Mouse (Mus musculus): ENCODE results near the gene Rptor.

DNA sequence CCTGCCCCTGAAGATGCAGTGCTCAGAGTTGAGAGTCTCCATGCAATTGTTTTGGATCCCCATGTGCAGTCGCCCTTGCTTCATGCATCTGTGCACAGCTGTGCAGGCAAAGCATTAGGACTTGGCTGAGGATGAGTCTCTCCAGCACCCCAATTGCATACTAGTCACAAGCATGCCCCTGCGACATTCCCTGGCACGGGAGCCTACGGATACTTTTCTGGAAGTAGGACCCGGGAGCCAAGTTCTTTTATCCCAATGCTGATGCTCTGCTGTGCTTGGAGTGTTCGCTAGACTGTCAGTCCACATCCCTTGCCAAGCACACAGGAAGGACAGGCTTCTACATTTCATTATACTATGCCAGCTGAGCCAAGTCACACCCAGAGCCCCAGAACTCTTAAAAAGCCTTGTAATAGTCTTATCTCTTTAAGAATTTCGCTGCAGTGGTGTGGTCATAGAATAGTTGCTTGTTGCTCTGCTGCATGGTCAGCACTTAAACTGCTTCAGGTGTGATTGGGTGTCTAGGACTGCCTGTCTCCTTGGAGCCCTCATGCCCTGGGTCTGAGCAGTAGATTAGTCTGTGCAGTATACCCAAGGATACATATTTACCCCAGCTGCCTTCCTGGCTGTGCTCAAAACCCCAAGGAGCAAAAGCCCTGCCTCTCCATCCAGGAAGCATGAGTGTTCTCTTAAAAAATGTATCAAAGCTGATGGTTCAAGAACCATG lies 183.1 kb downstream of the Rptor start:
- TF ChIP-seq CTCF (IDR thresholded peaks at IDR 0.05; ENCODE audit: extremely low read depth, insufficient read depth, low read length) (no peak), POLR2A (IDR thresholded peaks at IDR 0.05; ENCODE audit: extremely low read depth, insufficient read depth, low read length) (no peak)
